Mouse (Mus musculus) cortical plate, adult 2 months (tissue): ENCODE measurements around the gene Kctd15.

ENCODE experiments used
- CTCF ChIP-seq: fragments of 200-500 bp; IDR thresholded peaks from 2 replicates; pipeline ENCODE4 v1.5.1; 2011; ENCODE audit warnings: mild to moderate bottlenecking, control low read depth, low read length; ENCODE audit not compliant: insufficient read depth; ENCODE audit errors: extremely low read depth
- POLR2A ChIP-seq: fragments of 200-500 bp; IDR thresholded peaks from 2 replicates; pipeline ENCODE4 v1.6.1; 2011; ENCODE audit warnings: mild to moderate bottlenecking, low read length, control low read depth; ENCODE audit not compliant: insufficient read depth; ENCODE audit errors: extremely low read depth

GRCm38 (mm10) chr7:34606729-34607128, 49.8 kb downstream of the Kctd15 start:
- TF ChIP-seq CTCF (no peak), POLR2A (no peak)
